Mouse (Mus musculus): Measurements from ENCODE around the gene Pif1. TPM values are rescaled to one million over a fixed set of nuclear protein-coding genes. Genes with fewer than 3 reads are reported as not detected.

The Pif1 gene
- polyA plus RNA-seq, 1 experiment = 0.11 TPM

DNA sequence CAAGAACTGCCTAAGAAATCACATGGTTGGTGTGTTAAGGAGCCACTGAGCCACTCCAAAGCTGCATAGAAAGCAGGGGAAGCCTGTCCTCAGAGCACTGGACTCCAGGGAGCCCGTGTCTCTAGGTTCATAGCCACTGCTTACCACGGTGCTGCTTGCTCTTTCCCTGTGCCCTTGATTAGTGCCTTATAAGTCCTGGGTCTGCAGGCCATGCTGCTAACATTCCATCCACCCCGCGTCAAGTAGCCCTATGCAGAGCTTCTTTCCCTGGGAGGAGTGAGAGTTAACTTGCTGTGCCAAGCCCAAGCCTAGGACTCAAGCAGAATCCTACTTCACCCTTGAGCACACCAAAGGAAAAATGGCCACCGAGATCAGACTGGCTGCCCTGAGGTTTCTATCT is 52.1 kb downstream of the Pif1 start:
- H3K4me3 ChIP-seq (ENCODE audit: insufficient read depth, low read depth, low read length) = no peak overlapping the region
- 33% methylated on average over 5 of the region's 5 CpGs for WGBS
- peak overlapping the region; percentile 18 for H3K27ac ChIP-seq (ENCODE audit: insufficient read depth, low read depth, low read length)
- H3K36me3 ChIP-seq (ENCODE audit: control insufficient read depth, insufficient read depth, low read length) = no peaks in the 10 kb centered on the region
- TF ChIP-seq POLR2A (IDR thresholded peaks at IDR 0.05; ENCODE audit: low read depth, low read length) (no peak), CTCF (conservative IDR thresholded peaks at IDR 0.05; ENCODE audit: insufficient read depth, insufficient read length, low read depth, low read length) (no peak)
- peak; percentile 38 for DNase-seq
- no peaks in the 10 kb centered on the region for H3K27me3 ChIP-seq (replicated peaks; ENCODE audit: control insufficient read depth, insufficient read depth, low read length)
- peaks cover 36% of the 10 kb centered on the region for H3K4me1 ChIP-seq (ENCODE audit: control insufficient read depth, insufficient read depth, low read length)

- peak; percentile 56 for DNase-seq
- H3K4me1 ChIP-seq (ENCODE audit: control insufficient read depth, insufficient read depth, low read length) = peaks cover 36% of the 10 kb centered on the region
- 0 out of 2 replicates have a peak overlapping the region, but pooled peaks have one; percentile 30 for H3K27ac ChIP-seq (ENCODE audit: insufficient read depth, low read depth, low read length)
- no peaks in the 10 kb centered on the region for H3K27me3 ChIP-seq (replicated peaks; ENCODE audit: control insufficient read depth, insufficient read depth, low read length)
- WGBS = 16% methylated on average over 5 of the region's 5 CpGs
- H3K36me3 ChIP-seq (ENCODE audit: control insufficient read depth, insufficient read depth, low read length) = no peaks in the 10 kb centered on the region
- no peak for TF ChIP-seq POLR2A (IDR thresholded peaks at IDR 0.05; ENCODE audit: low read depth, low read length)
- TF ChIP-seq CTCF (conservative IDR thresholded peaks at IDR 0.05; ENCODE audit: insufficient read depth, insufficient read length, low read depth, low read length) = no peak
- no peak overlapping the region for H3K4me3 ChIP-seq (ENCODE audit: insufficient read depth, low read depth, low read length)
Observed at GRCm38 (mm10) chr9:65640838-65641410, 54.0 kb downstream of the Pif1 start.

GRCm38 (mm10) chr9:65641446-65642052 is 54.6 kb downstream of the Pif1 start:
- Histone ChIP-seq H3K4me3 (ENCODE audit: insufficient read depth, low read depth, low read length) (no peak overlapping the region), H3K27me3 (replicated peaks; ENCODE audit: control insufficient read depth, insufficient read depth, low read length) (no peaks in the 10 kb centered on the region), H3K27ac (ENCODE audit: insufficient read depth, low read depth, low read length) (no peak overlapping the region), H3K36me3 (ENCODE audit: control insufficient read depth, insufficient read depth, low read length) (no peaks in the 10 kb centered on the region), H3K4me1 (ENCODE audit: control insufficient read depth, insufficient read depth, low read length) (peaks cover 31% of the 10 kb centered on the region)
- DNase-seq = no peak
- WGBS = 45% methylated on average over 12 of the region's 12 CpGs
- TF ChIP-seq CTCF (conservative IDR thresholded peaks at IDR 0.05; ENCODE audit: insufficient read depth, insufficient read length, low read depth, low read length) (no peak), POLR2A (IDR thresholded peaks at IDR 0.05; ENCODE audit: low read depth, low read length) (no peak)

- Histone ChIP-seq H3K36me3 (ENCODE audit: control insufficient read depth, insufficient read depth, low read length) (no peaks in the 10 kb centered on the region), H3K27ac (ENCODE audit: insufficient read depth, low read depth, low read length) (no peak overlapping the region), H3K4me3 (ENCODE audit: insufficient read depth, low read depth, low read length) (no peak overlapping the region), H3K4me1 (ENCODE audit: control insufficient read depth, insufficient read depth, low read length) (peaks cover 27% of the 10 kb centered on the region), H3K27me3 (replicated peaks; ENCODE audit: control insufficient read depth, insufficient read depth, low read length) (no peaks in the 10 kb centered on the region)
- TF ChIP-seq POLR2A (IDR thresholded peaks at IDR 0.05; ENCODE audit: low read depth, low read length) (no peak), CTCF (conservative IDR thresholded peaks at IDR 0.05; ENCODE audit: insufficient read depth, insufficient read length, low read depth, low read length) (no peak)
- no peak for DNase-seq
Observed at GRCm38 (mm10) chr9:65642546-65642945, 55.6 kb downstream of the Pif1 start.

DNA sequence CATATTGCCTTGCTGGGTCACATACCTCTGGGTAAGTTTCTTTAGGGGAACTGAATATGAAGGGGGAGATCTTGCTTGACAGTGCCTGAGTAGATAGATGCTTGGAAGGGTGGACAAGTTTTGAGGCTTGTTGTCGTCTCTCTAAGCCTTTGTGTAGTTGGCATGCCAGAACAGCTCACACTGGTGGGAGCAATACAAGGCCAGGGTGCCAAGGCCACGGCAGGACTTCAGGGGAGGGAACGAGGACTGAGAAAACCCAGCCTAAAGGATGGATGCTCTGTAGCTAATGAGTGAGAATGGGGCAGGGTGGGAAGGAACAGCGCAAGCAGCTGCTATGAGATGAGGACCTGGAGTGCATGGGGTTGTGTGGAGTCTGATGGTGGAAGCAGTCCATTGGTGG is 58.0 kb downstream of the Pif1 start:
- no peak for DNase-seq
- peaks cover 16% of the 10 kb centered on the region for H3K4me1 ChIP-seq (ENCODE audit: control insufficient read depth, insufficient read depth, low read length)
- WGBS = 84% methylated on average over 4 of the region's 4 CpGs
- H3K4me3 ChIP-seq (ENCODE audit: insufficient read depth, low read depth, low read length) = no peak overlapping the region
- H3K27me3 ChIP-seq (replicated peaks; ENCODE audit: control insufficient read depth, insufficient read depth, low read length) = no peaks in the 10 kb centered on the region
- H3K27ac ChIP-seq (ENCODE audit: insufficient read depth, low read depth, low read length) = no peak overlapping the region
- no peaks in the 10 kb centered on the region for H3K36me3 ChIP-seq (ENCODE audit: control insufficient read depth, insufficient read depth, low read length)
- no peak for TF ChIP-seq POLR2A (IDR thresholded peaks at IDR 0.05; ENCODE audit: low read depth, low read length)

Other genes with a start within 250 kb of the Pif1 start
- gene Pdcd7, start 241.1 kb upstream of the Pif1 start, polyA plus RNA-seq (2012; rRNA removed) = 6.0 and 6.1 TPM in 2 replicates
- gene Ubap1l, start 226.1 kb upstream of the Pif1 start, polyA plus RNA-seq (2012; rRNA removed) = 0.25 and 0.33 TPM in 2 replicates
- gene Kbtbd13, start 195.5 kb upstream of the Pif1 start, polyA plus RNA-seq (2012; rRNA removed) = 0.68 and 0.75 TPM in 2 replicates
- gene Rasl12, start 188.7 kb upstream of the Pif1 start, polyA plus RNA-seq (2012; rRNA removed) = 9.5 and 11.3 TPM in 2 replicates
- gene Slc51b, start 164.2 kb upstream of the Pif1 start, polyA plus RNA-seq (2012; rRNA removed) = 13.0 and 15.0 TPM in 2 replicates
- gene Mtfmt, start 151.4 kb upstream of the Pif1 start, polyA plus RNA-seq (2012; rRNA removed) = 11.3 and 11.5 TPM in 2 replicates
- 32.3 and 34.3 TPM in 2 replicates for gene Spg21, start 126.2 kb upstream of the Pif1 start, polyA plus RNA-seq (2012; rRNA removed)
- gene Ankdd1a, start 67.0 kb upstream of the Pif1 start, polyA plus RNA-seq (2012; rRNA removed) = 0.06 and 0.16 TPM in 2 replicates
- gene Plekho2, start 7.1 kb upstream of the Pif1 start, polyA plus RNA-seq (2012; rRNA removed) = 9.8 and 10.4 TPM in 2 replicates
- 257 and 303 TPM in 2 replicates for gene Rbpms2, start 42.5 kb downstream of the Pif1 start, polyA plus RNA-seq (2012; rRNA removed)
- gene Oaz2, start 80.8 kb downstream of the Pif1 start, polyA plus RNA-seq (2012; rRNA removed) = 139 and 147 TPM in 2 replicates
- 8.3 and 9.4 TPM in 2 replicates for gene Zfp609, start 240.4 kb downstream of the Pif1 start, polyA plus RNA-seq (2012; rRNA removed)